Mouse (Mus musculus) hindbrain, embryonic 14.5 days (tissue): ENCODE data around the gene Dnaaf2. TPM values are rescaled to one million over a fixed set of nuclear protein-coding genes. Genes with fewer than 3 reads are reported as not detected.

Source experiments
- ATAC-seq: fragments of 200-750 bp; cut with Nextera tagmentation; 2 replicates; pipeline ENCODE4 v1.8.0; 2017; ENCODE audit warnings: moderate number of reproducible peaks, mild to moderate bottlenecking, moderate TSS enrichment, moderate library complexity; ENCODE audit not compliant: low FRiP score
- DNase-seq: peaks from one replicate; pipeline ENCODE4 v3.0.0-alpha.2; 2015; ENCODE audit warnings: low spot score
- H3K27ac ChIP-seq: fragments of 300-500 bp; sonication (generic); 2 replicates; pipeline ENCODE4 v1.5.1; 2014; ENCODE audit warnings: mild to moderate bottlenecking, moderate library complexity
- H3K27me3 ChIP-seq: fragments of 300-500 bp; sonication (generic); 2 replicates; pipeline ENCODE4 v1.6.1; 2014; ENCODE audit warnings: mild to moderate bottlenecking, low read length, mixed read lengths; ENCODE audit not compliant: control insufficient read depth, insufficient read depth
- H3K36me3 ChIP-seq: fragments of 300-500 bp; sonication (generic); replicated peaks from 2 replicates; pipeline ENCODE4 v1.6.1; 2014; ENCODE audit not compliant: control insufficient read depth, insufficient read depth
- H3K4me1 ChIP-seq: fragments of 300-500 bp; sonication (generic); replicated peaks from 2 replicates; pipeline ENCODE4 v1.6.1; 2014; ENCODE audit warnings: antibody characterized with exemption, low read length, mixed read lengths; ENCODE audit not compliant: control insufficient read depth, insufficient read depth
- H3K4me2 ChIP-seq: fragments of 300-500 bp; sonication (generic); replicated peaks from 2 replicates; pipeline ENCODE4 v1.6.1; 2014; ENCODE audit warnings: mild to moderate bottlenecking, moderate library complexity
- H3K4me3 ChIP-seq: fragments of 300-500 bp; sonication (generic); replicated peaks from 2 replicates; pipeline ENCODE4 v1.5.1; 2014; ENCODE audit warnings: mild to moderate bottlenecking, low read length
- H3K9ac ChIP-seq: fragments of 300-500 bp; sonication (generic); 2 replicates; pipeline ENCODE4 v1.6.1; 2014
- H3K9me3 ChIP-seq: fragments of 300-500 bp; sonication (generic); 2 replicates; pipeline ENCODE4 v1.6.1; 2016; ENCODE audit warnings: low read length; ENCODE audit not compliant: control insufficient read depth
- WGBS: fragments of 180-500 bp; shearing (Covaris S2); extraction: QIAGEN DNeasy Blood & Tissue Kit; methylation state at CpG from one replicate; pipeline ENCODE4 v1.1.7; 2014; 5-methylcytosine and 5-hydroxymethylcytosine counted together
- polyA plus RNA-seq: library from polyadenylated mRNA; unstranded; fragments of >200 nt; fragmentation: Nextera tagmentation; extraction: Ambion mirVana; gene quantifications from 2 replicates; pipeline ENCODE4 v1.2.1, GENCODE M21; 2014

Gene Dnaaf2
- polyA plus RNA-seq, 1 experiment from 2014 or later: 7.0 TPM

DNA sequence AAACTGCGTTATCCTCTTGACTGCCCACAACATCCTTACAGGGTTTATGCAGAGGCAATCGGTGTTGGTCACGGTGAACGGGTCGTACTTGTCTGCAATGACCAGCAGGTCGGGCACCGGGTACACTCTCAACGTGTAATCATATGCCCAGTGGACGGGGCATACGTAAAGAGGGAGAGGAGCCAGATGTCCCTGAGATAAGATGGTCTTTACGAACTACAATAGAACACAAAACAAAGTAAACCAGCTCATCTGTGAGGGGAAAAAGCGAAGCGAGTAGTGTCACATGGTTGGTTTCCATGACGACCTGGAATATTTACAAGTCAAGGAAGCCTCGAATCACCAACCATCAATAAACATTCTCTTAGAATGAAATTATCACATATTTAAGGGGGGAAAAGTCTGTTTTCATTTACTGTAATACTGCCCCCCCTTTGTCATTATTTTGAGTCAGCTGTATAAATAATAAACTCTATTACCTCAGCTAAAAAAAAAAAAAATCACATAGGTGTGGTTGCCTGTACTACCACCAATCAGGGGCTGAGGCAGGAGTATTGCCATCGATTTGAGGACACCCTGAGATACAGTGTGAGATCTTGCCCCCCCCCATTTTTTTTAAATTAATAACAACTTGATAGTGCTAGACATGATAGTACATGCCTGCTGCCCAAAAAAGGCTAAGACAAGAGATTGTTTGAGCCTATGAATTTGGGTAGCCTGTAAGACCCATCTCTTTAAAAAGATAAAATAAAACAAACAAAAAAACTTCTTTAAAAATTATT lies 6.0 kb upstream of the Dnaaf2 start, which contains the start of gene Gm49384:
Gene Gm49384, minus strand, starts transcription at position 216 of the 782 bp plus-strand sequence.
- Histone ChIP-seq H3K36me3 (peaks cover 8% of the 10 kb centered on the region), H3K27ac (no peak within 1 kb of the TSS), H3K4me1 (peaks cover 3% of the 10 kb centered on the region), H3K9me3 (no peaks in the 10 kb centered on the region), H3K9ac (no peak within 1 kb of the TSS), H3K4me3 (no peak within 1 kb of the TSS), H3K4me2 (0 out of 2 replicates have a peak within 1 kb of the TSS, but pooled peaks have one; percentile 3), H3K27me3 (no peaks in the 10 kb centered on the region)
- ATAC-seq (peak; percentile 53; the same call in 1 of the 2 replicates), DNase-seq (peak; percentile 58)
- 57% methylated on average over 16 of the region's 16 CpGs for WGBS

GRCm38 (mm10) chr12:69198985-69199384 lies 756 bp upstream of the Dnaaf2 start:
- Histone ChIP-seq H3K9me3 (no peaks in the 10 kb centered on the region), H3K9ac (no peak overlapping the region), H3K27ac (no peak overlapping the region), H3K27me3 (no peaks in the 10 kb centered on the region), H3K4me1 (peaks cover 22% of the 10 kb centered on the region), H3K36me3 (peaks cover 8% of the 10 kb centered on the region), H3K4me2 (peak overlapping the region; percentile 94), H3K4me3 (no peak overlapping the region)
- DNase-seq (no peak), ATAC-seq (no peak)

GRCm38 (mm10) chr12:69197378-69198163 lies 658 bp downstream of the Dnaaf2 start:
- peaks cover 22% of the 10 kb centered on the region for H3K4me1 ChIP-seq
- WGBS: under 1% methylated on average over 94 of the region's 94 CpGs
- H3K9me3 ChIP-seq: no peaks in the 10 kb centered on the region
- H3K4me2 ChIP-seq: peak overlapping the region; percentile 94
- H3K9ac ChIP-seq: peak overlapping the region; percentile 92
- peak; percentile 77 for ATAC-seq
- H3K36me3 ChIP-seq: peaks cover 10% of the 10 kb centered on the region
- no peak for DNase-seq
- H3K27ac ChIP-seq: peak overlapping the region; percentile 95
- H3K27me3 ChIP-seq: no peaks in the 10 kb centered on the region
- H3K4me3 ChIP-seq: peak overlapping the region; percentile 98

DNA sequence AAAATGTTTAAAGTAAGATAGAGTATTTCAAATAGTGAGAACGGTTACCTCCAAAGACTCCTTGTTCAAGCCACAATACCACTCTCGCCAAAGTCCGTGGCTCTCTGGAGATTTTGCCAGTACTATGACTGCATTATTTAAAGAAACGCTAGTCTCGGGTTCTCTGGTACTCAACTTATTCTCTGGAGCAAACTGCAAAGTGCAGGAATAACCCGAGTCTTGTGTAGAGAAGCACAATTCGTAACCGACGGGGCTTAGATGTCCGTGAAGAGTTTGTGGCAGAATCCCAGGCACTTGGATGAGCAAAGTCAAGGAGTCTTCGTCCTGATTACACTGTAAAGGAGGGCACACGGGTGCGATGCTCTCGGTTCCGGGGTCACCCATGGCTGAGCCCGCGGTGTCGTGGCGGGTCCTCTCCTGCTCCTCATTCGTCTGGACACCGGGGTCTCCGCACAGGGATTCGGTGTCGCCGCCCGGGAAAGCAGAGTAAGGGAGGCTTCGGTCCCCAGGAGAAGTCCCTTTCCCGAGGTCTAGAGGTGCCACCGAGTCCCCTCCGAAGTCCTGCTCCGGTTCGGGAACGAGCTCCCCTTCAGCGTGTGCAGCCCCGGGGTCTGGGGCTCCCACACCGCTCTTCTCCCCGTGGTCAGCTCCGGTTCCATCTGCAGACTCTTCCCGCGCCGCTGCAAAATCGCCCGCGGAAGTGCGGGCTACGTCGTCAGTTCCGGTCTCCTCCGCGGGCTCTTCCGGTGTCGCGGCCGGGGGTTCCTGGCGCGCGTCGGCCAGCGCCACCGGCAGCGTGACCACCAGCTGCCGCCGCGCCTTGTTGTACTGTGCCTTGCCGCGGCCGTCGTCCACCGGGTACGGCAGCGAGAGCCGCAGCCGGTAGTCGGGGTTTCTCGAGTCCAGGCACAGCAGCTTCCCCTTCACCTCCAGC lies 1.5 kb downstream of the Dnaaf2 start, which contains the start of gene Gm49383:
Gene Gm49383, minus strand, starts transcription at position 661 of the 934 bp plus-strand sequence.
- Histone ChIP-seq H3K27ac (peak within 1 kb of the TSS; percentile 95), H3K36me3 (peaks cover 13% of the 10 kb centered on the region), H3K27me3 (no peaks in the 10 kb centered on the region), H3K9me3 (no peaks in the 10 kb centered on the region), H3K9ac (peak within 1 kb of the TSS; percentile 92), H3K4me2 (peak within 1 kb of the TSS; percentile 94), H3K4me3 (peak within 1 kb of the TSS; percentile 98), H3K4me1 (peaks cover 22% of the 10 kb centered on the region)
- ATAC-seq (peak; percentile 89), DNase-seq (peak; percentile 83)
- WGBS: under 1% methylated on average over 75 of the region's 75 CpGs

DNA sequence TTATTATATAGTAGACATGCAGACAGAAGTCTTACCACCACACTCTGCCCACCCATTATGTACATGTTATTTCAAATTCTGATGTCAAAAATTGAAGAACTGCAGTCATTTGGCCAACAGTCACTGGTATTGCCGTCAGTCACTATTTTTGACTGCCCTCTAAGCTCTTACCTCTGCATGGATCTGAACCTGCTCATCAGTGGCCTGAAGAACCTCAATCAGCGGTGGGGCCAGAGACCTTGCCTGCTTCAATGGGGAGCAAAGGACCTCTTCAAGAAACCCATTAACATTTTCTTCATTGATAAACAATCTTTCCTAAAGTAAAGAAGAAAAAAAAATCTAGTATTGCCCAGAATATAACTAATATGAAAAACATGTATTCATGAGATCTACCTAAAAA lies 5.6 kb downstream of the Dnaaf2 start:
- no peak overlapping the region for H3K9ac ChIP-seq
- H3K27me3 ChIP-seq: no peaks in the 10 kb centered on the region
- H3K36me3 ChIP-seq: peaks cover 26% of the 10 kb centered on the region
- WGBS: 94% methylated on average over 2 of the region's 2 CpGs
- DNase-seq: no peak
- no peak overlapping the region for H3K27ac ChIP-seq
- H3K4me2 ChIP-seq: no peak overlapping the region
- no peak for ATAC-seq
- H3K4me3 ChIP-seq: no peak overlapping the region
- H3K4me1 ChIP-seq: peaks cover 9% of the 10 kb centered on the region
- H3K9me3 ChIP-seq: no peaks in the 10 kb centered on the region

DNA sequence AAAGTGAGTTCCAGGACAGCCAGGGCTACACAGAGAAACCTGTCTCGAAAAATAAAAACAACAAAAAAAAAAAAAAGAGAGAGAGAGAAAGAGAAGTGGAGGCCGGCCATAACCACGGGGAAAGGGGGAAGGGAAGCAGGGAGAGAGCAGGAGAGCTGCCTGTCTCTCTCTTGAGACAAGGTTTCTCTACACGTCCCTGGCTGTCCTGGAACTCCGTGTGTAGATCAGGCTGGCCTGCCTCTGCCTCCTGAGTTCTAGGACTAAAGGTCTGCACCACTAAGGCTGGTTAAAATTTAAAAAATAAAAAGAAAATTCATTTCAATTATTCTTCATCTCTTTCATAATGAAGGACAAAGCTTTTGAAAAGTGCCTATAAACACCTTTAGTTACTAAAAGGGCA lies 6.8 kb downstream of the Dnaaf2 start:
- Histone ChIP-seq H3K9me3 (no peaks in the 10 kb centered on the region), H3K4me3 (no peak overlapping the region), H3K9ac (no peak overlapping the region), H3K4me1 (peaks cover 18% of the 10 kb centered on the region), H3K4me2 (no peak overlapping the region), H3K36me3 (peaks cover 26% of the 10 kb centered on the region), H3K27me3 (no peaks in the 10 kb centered on the region), H3K27ac (no peak overlapping the region)
- no peak for DNase-seq
- no peak for ATAC-seq
- WGBS: 94% methylated on average over 5 of the region's 5 CpGs

DNA sequence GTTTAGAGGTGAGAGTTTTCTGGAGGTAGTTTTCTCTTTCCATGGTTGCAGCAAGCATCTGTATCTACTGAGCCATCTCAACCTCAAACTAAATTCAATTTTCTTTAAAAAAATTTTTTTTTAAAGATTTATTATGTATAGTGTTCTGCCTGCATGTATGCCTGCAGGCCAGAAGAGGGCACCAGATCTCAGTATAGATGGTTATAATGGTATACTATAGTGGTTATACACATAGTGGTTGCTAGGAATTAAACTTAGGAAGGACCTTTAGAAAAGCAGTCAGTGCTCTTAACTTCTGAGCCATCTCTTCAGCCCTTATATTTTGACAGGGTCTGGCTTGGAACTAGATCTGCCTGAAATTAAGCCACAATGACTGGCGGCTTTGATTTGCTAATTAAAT lies 7.7 kb downstream of the Dnaaf2 start:
- H3K27ac ChIP-seq: no peak overlapping the region
- peaks cover 13% of the 10 kb centered on the region for H3K4me1 ChIP-seq
- no peaks in the 10 kb centered on the region for H3K9me3 ChIP-seq
- H3K27me3 ChIP-seq: no peaks in the 10 kb centered on the region
- ATAC-seq (no peak), DNase-seq (no peak)
- no peak overlapping the region for H3K4me2 ChIP-seq
- H3K9ac ChIP-seq: no peak overlapping the region
- WGBS: 100% methylated on average over 1 of the region's 1 CpGs
- no peak overlapping the region for H3K4me3 ChIP-seq
- H3K36me3 ChIP-seq: peaks cover 26% of the 10 kb centered on the region

DNA sequence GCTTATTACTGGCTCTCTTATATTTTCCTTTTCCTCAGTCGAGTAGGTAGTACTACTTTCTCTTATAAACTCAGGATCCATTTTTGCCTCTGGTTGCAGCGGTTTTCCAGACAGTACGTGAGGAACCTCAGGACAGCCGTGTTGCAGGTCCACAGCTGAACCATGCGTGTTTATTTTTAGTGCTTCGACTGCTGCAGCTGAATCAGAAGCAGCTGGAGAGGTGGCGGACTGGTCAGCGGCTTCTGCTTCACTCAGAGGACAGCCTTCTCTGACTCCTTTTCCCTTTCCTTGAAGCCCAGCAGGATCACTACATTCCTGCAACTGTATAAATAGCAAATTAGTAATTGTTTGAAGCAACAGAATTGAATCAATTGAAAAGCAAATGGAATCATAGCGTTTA lies 8.2 kb downstream of the Dnaaf2 start:
- Histone ChIP-seq H3K9me3 (no peaks in the 10 kb centered on the region), H3K27me3 (no peaks in the 10 kb centered on the region), H3K36me3 (peaks cover 26% of the 10 kb centered on the region), H3K4me3 (no peak overlapping the region), H3K27ac (no peak overlapping the region), H3K4me1 (peaks cover 18% of the 10 kb centered on the region), H3K9ac (no peak overlapping the region), H3K4me2 (no peak overlapping the region)
- ATAC-seq (no peak), DNase-seq (no peak)
- 91% methylated on average over 9 of the region's 9 CpGs for WGBS
